Mouse (Mus musculus): ENCODE data around the gene Ctsw. TPM values are rescaled to one million over a fixed set of nuclear protein-coding genes. Genes with fewer than 3 reads are reported as not detected.

Ctsw gene
- polyA plus RNA-seq, 1 experiment from 2014 or later = 4.5 TPM

DNA sequence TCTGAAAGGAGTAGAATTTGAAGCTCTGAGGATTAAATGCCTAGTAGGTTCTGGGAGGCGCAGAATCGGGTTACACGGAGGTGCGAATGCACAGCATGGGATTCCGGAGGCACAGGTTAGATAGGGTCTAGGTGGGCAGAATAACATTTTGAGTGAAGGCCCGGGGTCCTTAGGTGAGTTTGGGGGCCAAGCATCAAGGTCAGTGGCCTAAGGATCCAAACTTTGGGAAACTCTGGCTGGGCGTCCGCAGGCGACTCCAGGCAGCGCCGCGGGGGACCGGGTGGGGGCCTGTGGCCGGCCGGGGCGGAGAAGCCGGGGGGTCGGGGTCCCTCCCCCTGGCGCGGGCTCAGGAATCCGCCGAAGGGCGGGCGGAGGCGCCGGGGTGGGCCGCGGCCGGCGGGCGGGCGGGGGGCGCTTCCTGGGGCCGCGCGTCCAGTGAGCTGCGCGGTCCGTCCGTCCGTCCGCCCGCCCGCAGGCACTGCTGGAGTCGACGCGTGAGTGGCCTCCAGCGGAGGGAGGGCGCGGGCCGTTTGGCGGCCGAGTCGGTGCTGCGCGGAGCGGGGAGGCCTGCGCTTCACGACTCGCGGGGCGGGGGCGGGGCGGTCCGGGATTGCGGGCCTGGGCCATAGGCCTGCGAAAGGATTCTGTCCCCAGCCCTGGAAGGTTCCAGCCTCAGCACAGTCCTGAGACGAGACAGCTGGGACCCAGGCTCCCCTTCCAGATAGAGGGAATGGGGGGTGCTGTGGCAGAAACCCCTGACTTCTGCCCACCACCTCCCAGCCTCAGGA lies 6.2 kb upstream of the Ctsw start:
- Histone ChIP-seq H3K36me3 (peaks cover 6% of the 10 kb centered on the region), H3K4me3 (replicated peaks) (peak overlapping the region; percentile 61), H3K4me2 (peak overlapping the region; percentile 97), H3K9ac (replicated peaks) (peak overlapping the region; percentile 71), H3K9me3 (replicated peaks) (no peaks in the 10 kb centered on the region), H3K27ac (replicated peaks) (peak overlapping the region; percentile 75), H3K4me1 (peaks cover 34% of the 10 kb centered on the region), H3K27me3 (replicated peaks) (no peaks in the 10 kb centered on the region)
- ATAC-seq (ENCODE audit: low FRiP score) = peak; percentile 70
- WGBS = 1% methylated on average over 44 of the region's 68 CpGs

DNA sequence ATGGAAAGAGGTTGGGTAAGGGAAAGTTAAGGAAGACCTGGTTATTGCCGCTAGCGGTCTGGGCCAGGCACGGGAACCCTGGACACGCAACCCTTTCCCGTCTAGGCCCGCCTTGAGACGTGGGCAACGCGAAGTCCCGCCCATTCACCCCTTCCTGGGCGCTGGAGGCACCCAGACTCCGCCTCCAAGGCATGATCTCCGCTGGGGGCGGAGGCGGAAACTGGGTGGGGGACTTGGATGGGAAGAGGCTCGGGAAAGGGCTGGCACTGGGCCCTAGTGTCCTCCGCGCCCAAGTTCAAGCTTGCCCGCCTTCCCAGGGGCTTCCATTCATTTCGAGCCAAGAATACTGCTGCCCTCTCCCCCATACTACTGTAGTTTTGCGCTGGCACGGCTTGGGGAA lies 5.4 kb upstream of the Ctsw start, which contains the start of gene Efemp2:
Efemp2 (plus strand) TSS at position 235 of the 400 bp plus-strand sequence.
- H3K27me3 ChIP-seq (replicated peaks) = no peaks in the 10 kb centered on the region
- H3K9ac ChIP-seq (replicated peaks) = peak within 1 kb of the TSS; percentile 71
- H3K9me3 ChIP-seq (replicated peaks) = no peaks in the 10 kb centered on the region
- H3K4me1 ChIP-seq = peaks cover 34% of the 10 kb centered on the region
- H3K36me3 ChIP-seq = no peaks in the 10 kb centered on the region
- 1% methylated on average over 22 of the region's 22 CpGs for WGBS
- peak within 1 kb of the TSS; percentile 97 for H3K4me2 ChIP-seq
- ATAC-seq (ENCODE audit: low FRiP score) = peak; percentile 53; the same call in 1 of the 2 replicates
- H3K27ac ChIP-seq (replicated peaks) = peak within 1 kb of the TSS; percentile 75
- peak within 1 kb of the TSS; percentile 61 for H3K4me3 ChIP-seq (replicated peaks)

DNA sequence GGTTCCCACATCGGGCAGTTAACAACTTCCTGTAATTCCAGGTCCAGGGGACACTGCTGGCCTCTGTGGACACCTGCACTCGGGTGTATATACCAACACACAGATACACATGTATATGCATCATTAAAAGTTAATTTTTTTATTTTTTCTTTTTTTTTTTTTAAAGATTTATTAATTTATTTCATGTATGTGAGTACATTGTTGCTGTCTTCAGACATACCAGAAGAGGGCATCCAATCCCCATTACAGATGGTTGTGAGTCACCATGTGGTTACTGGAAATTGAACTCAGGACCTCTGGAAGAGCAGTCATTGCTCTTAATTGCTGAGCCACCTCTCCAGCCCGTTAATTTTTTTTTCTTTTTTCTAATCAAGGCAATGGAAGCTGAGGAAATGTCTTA lies 4.5 kb upstream of the Ctsw start:
- WGBS = 76% methylated on average over 3 of the region's 3 CpGs
- Histone ChIP-seq H3K27ac (replicated peaks) (no peak overlapping the region), H3K36me3 (no peaks in the 10 kb centered on the region), H3K9me3 (replicated peaks) (no peaks in the 10 kb centered on the region), H3K4me3 (replicated peaks) (0 out of 2 replicates have a peak overlapping the region, but pooled peaks have one; percentile 61), H3K4me2 (no peak overlapping the region), H3K27me3 (replicated peaks) (no peaks in the 10 kb centered on the region), H3K9ac (replicated peaks) (no peak overlapping the region), H3K4me1 (peaks cover 34% of the 10 kb centered on the region)
- no peak for ATAC-seq (ENCODE audit: low FRiP score)

DNA sequence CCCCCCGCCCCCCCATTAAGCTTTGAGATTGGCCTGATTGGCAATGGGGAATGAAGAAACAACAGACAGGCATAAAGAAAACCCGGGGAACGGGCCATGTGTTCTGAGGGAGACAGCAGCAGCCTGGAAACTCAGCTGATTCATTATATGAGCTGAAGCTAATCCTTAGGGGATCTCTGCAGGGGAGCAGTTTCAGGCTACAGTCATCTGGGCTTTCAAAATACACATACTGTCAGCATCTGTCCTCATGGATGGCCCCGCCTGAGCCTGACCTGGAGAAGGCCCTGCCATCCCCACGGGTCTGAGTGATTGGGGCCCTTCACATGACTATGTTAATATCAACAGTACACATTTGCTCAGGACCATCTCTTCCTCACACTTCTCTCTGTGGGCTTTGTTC lies 3.5 kb upstream of the Ctsw start:
- no peak overlapping the region for H3K27ac ChIP-seq (replicated peaks)

DNA sequence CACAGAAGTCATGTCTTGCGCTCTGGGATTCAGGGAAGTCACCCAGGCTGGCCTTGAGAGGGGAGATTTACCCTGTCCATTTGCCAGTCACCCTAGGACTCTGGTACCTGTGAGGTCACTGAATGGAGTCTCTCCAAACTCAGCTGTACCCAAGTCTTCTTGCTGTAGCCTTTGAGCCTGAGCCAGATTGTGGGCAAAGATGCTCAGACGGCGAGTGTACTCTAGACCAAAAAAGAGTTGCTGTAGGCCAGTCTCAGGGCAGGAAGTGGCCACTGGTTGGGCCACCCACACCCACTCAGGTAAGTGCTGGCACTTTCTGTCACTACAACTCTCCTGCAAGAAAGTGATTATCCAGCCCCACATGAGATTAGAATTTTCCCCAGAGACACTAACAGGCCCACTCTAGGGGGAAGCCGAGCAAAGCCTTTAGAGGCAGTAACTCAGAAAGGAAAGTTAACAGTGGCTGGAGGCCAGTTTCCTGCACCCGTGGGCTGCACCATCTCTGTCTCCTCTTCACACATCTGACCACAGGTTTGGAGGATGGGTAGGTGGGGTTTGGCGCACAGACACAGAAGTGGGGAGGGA lies 1.3 kb downstream of the Ctsw start:
- WGBS = 91% methylated on average over 6 of the region's 6 CpGs
- Histone ChIP-seq H3K4me2 (no peak overlapping the region), H3K27me3 (replicated peaks) (no peaks in the 10 kb centered on the region), H3K9ac (replicated peaks) (no peak overlapping the region), H3K4me3 (replicated peaks) (no peak overlapping the region), H3K27ac (replicated peaks) (no peak overlapping the region), H3K4me1 (peaks cover 16% of the 10 kb centered on the region), H3K9me3 (replicated peaks) (no peaks in the 10 kb centered on the region), H3K36me3 (peaks cover 46% of the 10 kb centered on the region)
- ATAC-seq (ENCODE audit: low FRiP score) = no peak

More for the DNA sequence above, 3.5 kb upstream of the Ctsw start:
- Histone ChIP-seq H3K4me2 (no peak overlapping the region), H3K9ac (replicated peaks) (no peak overlapping the region), H3K36me3 (peaks cover 8% of the 10 kb centered on the region), H3K4me3 (replicated peaks) (no peak overlapping the region), H3K9me3 (replicated peaks) (no peaks in the 10 kb centered on the region), H3K27me3 (replicated peaks) (no peaks in the 10 kb centered on the region), H3K4me1 (peaks cover 30% of the 10 kb centered on the region)
- WGBS = 44% methylated on average over 5 of the region's 5 CpGs
- no peak for ATAC-seq (ENCODE audit: low FRiP score)

DNA sequence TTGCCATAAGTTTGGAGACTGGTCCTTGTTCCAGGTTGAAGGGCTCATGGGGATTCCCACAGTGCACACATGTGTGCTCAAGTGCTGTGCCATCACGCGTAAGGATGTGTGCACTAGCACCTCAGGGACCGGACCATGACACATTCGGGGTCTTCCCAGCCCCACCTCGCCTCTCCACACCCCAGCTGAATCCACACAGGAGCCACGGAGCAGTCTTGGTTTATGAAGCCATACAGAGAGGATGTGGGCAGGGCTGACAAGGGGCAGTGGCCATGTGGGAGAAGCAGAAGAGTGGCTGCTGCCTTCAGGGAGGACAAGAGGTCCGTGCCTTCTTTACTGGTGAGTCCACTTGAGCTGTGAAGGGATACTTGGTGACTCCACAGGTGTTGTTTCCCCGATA lies 3.3 kb downstream of the Ctsw start:
- Histone ChIP-seq H3K9me3 (replicated peaks) (no peaks in the 10 kb centered on the region), H3K9ac (replicated peaks) (0 out of 2 replicates have a peak overlapping the region, but pooled peaks have one; percentile 6), H3K27ac (replicated peaks) (no peak overlapping the region), H3K27me3 (replicated peaks) (no peaks in the 10 kb centered on the region), H3K36me3 (peaks cover 46% of the 10 kb centered on the region), H3K4me1 (peaks cover 28% of the 10 kb centered on the region), H3K4me2 (0 out of 2 replicates have a peak overlapping the region, but pooled peaks have one; percentile 49), H3K4me3 (replicated peaks) (no peak overlapping the region)
- WGBS = 94% methylated on average over 8 of the region's 8 CpGs
- ATAC-seq (ENCODE audit: low FRiP score) = no peak

DNA sequence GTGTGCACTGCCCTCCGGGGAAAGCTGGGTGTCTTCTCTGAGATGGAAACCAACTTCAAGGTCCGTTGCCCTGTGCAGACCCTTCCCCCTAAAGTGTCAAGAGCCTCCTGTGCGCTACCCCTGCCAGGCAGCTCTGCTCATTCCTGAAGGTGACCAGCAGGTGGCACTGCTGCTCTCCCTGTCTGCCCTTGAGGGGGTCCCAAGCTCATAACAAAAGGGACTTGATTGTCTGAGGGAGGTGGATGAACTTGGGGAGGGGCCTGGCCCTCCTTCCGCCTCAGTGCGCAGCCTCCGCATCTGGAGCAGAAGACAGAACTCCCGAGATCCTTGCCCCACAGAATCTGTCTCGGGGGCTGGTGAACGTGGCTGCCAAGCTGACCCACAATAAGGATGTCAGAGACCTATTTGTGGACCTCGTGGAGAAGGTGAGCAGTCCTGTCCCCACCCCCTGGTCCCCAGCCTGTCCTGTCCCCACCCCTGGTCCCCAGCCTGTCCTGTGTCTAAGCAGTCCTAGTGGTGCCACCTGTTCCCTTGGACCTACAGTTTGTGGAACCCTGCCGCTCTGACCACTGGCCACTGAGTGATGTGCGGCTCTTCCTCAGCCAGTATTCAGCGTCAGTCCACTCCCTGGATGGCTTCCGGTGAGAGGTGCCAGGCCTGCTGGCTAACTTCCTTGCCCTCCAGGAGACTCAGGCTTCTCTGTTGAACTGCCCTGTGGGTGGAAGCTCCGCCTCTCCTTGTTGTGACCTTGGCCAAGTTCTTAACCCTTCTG lies 4.3 kb downstream of the Ctsw start:
- peak; percentile 42 for ATAC-seq (ENCODE audit: low FRiP score)
- Histone ChIP-seq H3K4me1 (peaks cover 32% of the 10 kb centered on the region), H3K9ac (replicated peaks) (peak overlapping the region; percentile 46), H3K27me3 (replicated peaks) (peaks cover 4% of the 10 kb centered on the region; the same call in 1 of the 2 replicates), H3K36me3 (peaks cover 46% of the 10 kb centered on the region), H3K4me2 (peak overlapping the region; percentile 49), H3K27ac (replicated peaks) (peak overlapping the region; percentile 65), H3K4me3 (replicated peaks) (peak overlapping the region; percentile 27), H3K9me3 (replicated peaks) (no peaks in the 10 kb centered on the region)
- 37% methylated on average over 15 of the region's 15 CpGs for WGBS

DNA sequence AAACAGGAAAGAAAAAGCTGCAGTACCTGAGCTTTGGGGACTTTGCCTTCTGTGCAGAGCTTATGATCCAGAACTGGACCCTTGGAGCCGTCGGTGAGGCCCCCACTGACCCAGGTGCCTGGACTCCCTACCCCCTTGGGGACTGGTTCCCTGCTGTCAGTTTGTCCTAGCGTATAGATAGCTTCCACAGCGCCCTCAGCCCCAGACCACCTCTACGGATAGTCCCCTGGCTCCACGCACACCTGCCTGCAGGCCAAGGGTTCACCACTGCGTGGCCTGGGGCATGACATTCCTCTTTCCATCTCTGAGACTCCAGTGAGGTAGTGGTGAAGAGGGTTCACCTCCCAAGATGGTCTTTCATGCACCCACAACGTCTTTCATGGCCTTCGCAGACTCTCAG lies 5.1 kb downstream of the Ctsw start:
- H3K36me3 ChIP-seq = peaks cover 46% of the 10 kb centered on the region
- H3K4me3 ChIP-seq (replicated peaks) = no peak overlapping the region
- H3K27ac ChIP-seq (replicated peaks) = no peak overlapping the region
- no peaks in the 10 kb centered on the region for H3K9me3 ChIP-seq (replicated peaks)
- no peak for ATAC-seq (ENCODE audit: low FRiP score)
- H3K9ac ChIP-seq (replicated peaks) = no peak overlapping the region
- no peak overlapping the region for H3K4me2 ChIP-seq
- 90% methylated on average over 9 of the region's 9 CpGs for WGBS
- peaks cover 33% of the 10 kb centered on the region for H3K4me1 ChIP-seq
- peaks cover 4% of the 10 kb centered on the region; the same call in 1 of the 2 replicates for H3K27me3 ChIP-seq (replicated peaks)

DNA sequence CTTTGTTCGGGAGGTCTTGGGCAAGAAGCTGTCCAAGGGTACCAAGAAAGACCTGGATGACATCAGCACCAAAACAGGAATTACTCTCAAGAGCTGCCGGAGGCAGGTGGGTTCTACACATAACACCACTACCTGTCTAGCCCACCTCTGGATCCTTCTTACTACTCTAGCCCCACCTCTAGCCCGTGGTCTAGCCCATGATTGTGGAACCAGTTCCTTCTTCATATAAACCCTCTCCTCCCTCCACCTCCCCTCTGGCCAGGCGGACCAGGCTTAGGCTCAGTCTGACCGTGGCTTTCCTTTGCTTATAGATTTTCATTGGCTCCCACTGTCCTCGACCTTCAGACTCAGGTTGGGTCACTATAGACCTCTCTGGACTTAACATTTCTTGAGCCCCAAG lies 6.9 kb downstream of the Ctsw start:
- peak overlapping the region; percentile 76 for H3K4me2 ChIP-seq
- H3K27ac ChIP-seq (replicated peaks) = no peak overlapping the region
- peaks cover 42% of the 10 kb centered on the region for H3K4me1 ChIP-seq
- ATAC-seq (ENCODE audit: low FRiP score) = no peak
- no peaks in the 10 kb centered on the region for H3K9me3 ChIP-seq (replicated peaks)
- H3K9ac ChIP-seq (replicated peaks) = peak overlapping the region; percentile 76
- H3K36me3 ChIP-seq = peaks cover 34% of the 10 kb centered on the region
- peak overlapping the region; percentile 81 for H3K4me3 ChIP-seq (replicated peaks)
- 88% methylated on average over 6 of the region's 6 CpGs for WGBS
- peaks cover 4% of the 10 kb centered on the region; the same call in 1 of the 2 replicates for H3K27me3 ChIP-seq (replicated peaks)

DNA sequence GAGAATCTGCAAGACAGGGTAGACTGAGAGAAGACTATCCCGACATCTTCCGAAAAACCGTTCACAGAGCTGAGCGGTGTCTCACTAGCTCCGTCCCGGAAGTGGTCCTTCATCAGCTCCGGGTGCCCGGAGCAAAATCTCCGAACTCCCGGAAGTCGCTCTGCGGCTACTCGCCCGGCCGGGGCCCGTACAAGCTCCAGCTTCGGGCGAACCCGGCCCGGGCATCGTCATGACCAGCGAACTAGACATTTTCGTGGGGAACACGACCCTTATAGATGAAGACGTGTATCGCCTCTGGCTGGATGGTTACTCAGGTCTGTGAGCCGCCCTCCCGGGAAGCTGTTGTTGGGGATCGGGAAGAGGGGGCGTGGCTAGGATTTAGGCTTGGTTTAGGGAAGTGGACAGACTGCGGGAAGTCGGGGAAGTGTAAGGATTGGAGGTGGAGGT lies 7.8 kb downstream of the Ctsw start, which contains the start of gene Fibp:
Fibp (plus strand) TSS at position 151 of the 447 bp plus-strand sequence.
- H3K27me3 ChIP-seq (replicated peaks) = peaks cover 4% of the 10 kb centered on the region; the same call in 1 of the 2 replicates
- peaks cover 52% of the 10 kb centered on the region for H3K4me1 ChIP-seq
- peak within 1 kb of the TSS; percentile 76 for H3K9ac ChIP-seq (replicated peaks)
- peaks cover 24% of the 10 kb centered on the region for H3K36me3 ChIP-seq
- peak within 1 kb of the TSS; percentile 76 for H3K4me2 ChIP-seq
- WGBS = under 1% methylated on average over 32 of the region's 32 CpGs
- peak within 1 kb of the TSS; percentile 81 for H3K4me3 ChIP-seq (replicated peaks)
- ATAC-seq (ENCODE audit: low FRiP score) = peak; percentile 53
- no peaks in the 10 kb centered on the region for H3K9me3 ChIP-seq (replicated peaks)
- H3K27ac ChIP-seq (replicated peaks) = peak within 1 kb of the TSS; percentile 85

GRCm38 (mm10) chr19:5459896-5460295 lies 8.4 kb downstream of the Ctsw start:
- H3K27me3 ChIP-seq (replicated peaks) = peaks cover 4% of the 10 kb centered on the region; the same call in 1 of the 2 replicates
- peak overlapping the region; percentile 81 for H3K4me3 ChIP-seq (replicated peaks)
- H3K9me3 ChIP-seq (replicated peaks) = no peaks in the 10 kb centered on the region
- H3K4me1 ChIP-seq = peaks cover 55% of the 10 kb centered on the region
- peak overlapping the region; percentile 85 for H3K27ac ChIP-seq (replicated peaks)
- peaks cover 18% of the 10 kb centered on the region for H3K36me3 ChIP-seq
- ATAC-seq (ENCODE audit: low FRiP score) = no peak
- WGBS = 16% methylated on average over 3 of the region's 3 CpGs
- peak overlapping the region; percentile 76 for H3K9ac ChIP-seq (replicated peaks)
- peak overlapping the region; percentile 76 for H3K4me2 ChIP-seq

Measured in neural tube, embryonic 15.5 days (tissue).